In the genomic region with DNA sequence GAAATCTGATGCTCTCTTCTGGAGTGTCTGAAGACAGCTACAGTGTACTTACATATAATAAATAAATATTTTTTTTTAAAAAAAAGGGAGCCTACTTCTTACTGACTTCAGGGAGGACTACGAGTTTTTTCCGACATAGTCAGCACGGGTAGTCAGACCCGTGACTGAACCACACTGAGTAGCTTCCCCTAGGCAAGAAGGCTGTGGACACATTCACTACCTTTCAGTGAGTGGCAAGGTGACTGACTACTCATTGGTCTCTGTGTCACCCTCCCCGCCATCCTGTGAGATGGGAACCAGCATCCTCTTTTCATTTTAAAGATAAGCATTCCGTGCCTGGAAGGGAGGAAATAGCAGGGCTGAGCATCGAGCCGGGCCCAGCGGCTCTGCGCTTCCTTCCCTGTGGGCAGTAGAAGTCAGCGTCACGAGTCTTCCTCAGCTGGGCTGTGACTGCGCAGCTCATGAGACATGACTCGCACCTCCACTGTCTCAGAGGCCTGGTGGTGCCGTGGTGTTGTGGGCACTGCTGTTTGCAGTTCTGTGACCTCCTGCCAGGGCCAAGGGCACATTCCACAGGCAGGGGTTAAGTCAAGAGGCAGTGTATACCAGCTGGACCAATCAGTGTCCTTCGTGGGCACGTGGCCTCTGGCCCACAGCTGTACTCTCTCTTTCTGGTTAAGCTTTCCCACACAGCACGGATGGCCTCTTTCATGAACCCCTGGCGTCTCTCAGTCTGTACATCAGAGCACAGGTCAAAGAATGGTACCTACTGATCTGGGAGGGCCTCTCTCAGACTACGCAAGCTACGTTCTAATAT, we compare ENCODE assay signal across 9 mouse cellular contexts. TPM values are rescaled to one million over a fixed set of nuclear protein-coding genes. Genes with fewer than 3 reads are reported as not detected.
DNase-seq lines count a peak whose midpoint lies in the region; TF ChIP-seq lines count a peak whose summit lies in the region.
"Had no signal": no experiment of that assay in that cellular context is flagged by ENCODE, and none has a peak within 500 bp of the region (broad histone marks: within the 10 kb centered on the region; RNA-seq: fewer than 3 reads in every experiment).

No protein-coding gene starts in this region.

- H3K9me3 ChIP-seq in heart, embryonic 10.5 days = no peaks in the 10 kb centered on the region

- intact Hi-C loops in gastrocnemius, postnatal 14 days (cut with DNase I; ENCODE audit: low total_unique reads) = no loop called here

- peak overlapping the region; percentile 59 for H3K27ac ChIP-seq in heart, embryonic 10.5 days
- no peak overlapping the region for H3K27ac ChIP-seq in cerebellum, adult 2 months (ENCODE audit: insufficient read depth, low read length)

- TF ChIP-seq CTCF in cerebellum, adult 2 months (IDR thresholded peaks at IDR 0.05; ENCODE audit: borderline replicate concordance, insufficient read depth, low read depth, low read length) = no peak

- no peak overlapping the region for H3K4me3 ChIP-seq in heart, embryonic 10.5 days
- no peak overlapping the region for H3K4me3 ChIP-seq in cerebellum, adult 2 months (replicated peaks; ENCODE audit: insufficient read depth, low read depth, low read length)
- H3K4me3 ChIP-seq: erythroblast, embryonic 14.5 days had no signal

- no peaks in the 10 kb centered on the region for H3K27me3 ChIP-seq in heart, embryonic 10.5 days (ENCODE audit: insufficient read depth, poor library complexity, severe bottlenecking)
- H3K27me3 ChIP-seq in cerebellum, adult 2 months (ENCODE audit: control insufficient read depth, insufficient read depth, low read length) = no peaks in the 10 kb centered on the region

- peaks cover 8% of the 10 kb centered on the region for H3K4me1 ChIP-seq in heart, embryonic 10.5 days
- H3K4me1 ChIP-seq in cerebellum, adult 2 months (ENCODE audit: control insufficient read depth, insufficient read depth, low read length) = no peaks in the 10 kb centered on the region

- no peak for TF ChIP-seq POLR2A in cerebellum, adult 2 months (IDR thresholded peaks at IDR 0.05; ENCODE audit: borderline replicate concordance, insufficient read depth, low read length)

- no peaks in the 10 kb centered on the region for H3K36me3 ChIP-seq in heart, embryonic 10.5 days

- DNase-seq in gastrocnemius, postnatal 14 days = peak; percentile 24
- no peak for DNase-seq in gastrocnemius, adult 8-10 months (ENCODE audit: low spot score in 2 of 2)
- DNase-seq in CD4-positive helper T cell, adult 2 months (ENCODE audit: low read depth, low spot score) = peak; percentile 70
- DNase-seq in heart, embryonic 10.5 days (ENCODE audit: low spot score) = no peak
- DNase-seq in lung, postnatal 25 days (ENCODE audit: low spot score) = peak; percentile 49
- peak; percentile 40 for DNase-seq in thymus, postnatal 0 days (ENCODE audit: low spot score)
- no peak for DNase-seq in cerebellum, adult 2 months
- no peak for DNase-seq in layer of hippocampus, adult 8-10 months (ENCODE audit: low spot score in 2 of 2)

- 48% methylated on average over 21 of the region's 21 CpGs for WGBS in heart, embryonic 10.5 days
- 80% methylated on average over 21 of the region's 21 CpGs for WGBS in cerebellum, adult 2 months

RNA-seq across cellular contexts. Expression of a gene that starts 45.7 kb away (rescaled TPM):
- total RNA-seq in gastrocnemius, postnatal 14 days (2021) = under 1 TPM; 0.38 to 0.70 TPM
- total RNA-seq in gastrocnemius, adult 8-10 months (2022) = under 1 TPM; 0.15 to 0.58 (median 0.37) TPM
- 0.83 and 1.1 TPM in 2 replicates for polyA plus RNA-seq in heart, embryonic 10.5 days (2016; fragmentation: Nextera tagmentation; extraction: Ambion mirVana)
- 3.3 and 3.6 TPM in 2 replicates for polyA plus RNA-seq in thymus, postnatal 0 days (2015; fragmentation: Nextera tagmentation; extraction: Ambion mirVana)
- 0.70 and 0.92 TPM in 2 replicates for polyA plus RNA-seq in cerebellum, adult 2 months (2012; rRNA removed)
- total RNA-seq in layer of hippocampus, adult 8-10 months (2022) = 10 to 100 TPM in 1 of 4 experiments, 1 to 10 TPM in 3; 1.9 to 10.2 (median 5.2) TPM

Comparison
In these comparisons a context has a peak if more than half of its experiments do, and no peak if none do; other contexts are left out.
1. DNase-seq: peak in gastrocnemius, postnatal 14 days (single experiment), CD4-positive helper T cell, adult 2 months (single experiment), lung, postnatal 25 days (single experiment) and thymus, postnatal 0 days (single experiment); none in gastrocnemius, adult 8-10 months (0 of 2), heart, embryonic 10.5 days (single experiment), cerebellum, adult 2 months (0 of 2) and layer of hippocampus, adult 8-10 months (0 of 2).